Mouse (Mus musculus) mouse embryonic stem cell (cell line): ENCODE measurements around the gene Vil1.

Source experiments
- in situ Hi-C, 2 experiments: fragments of 300-500 bp; cut with MboI; formaldehyde crosslinking; loops; 1 replicate in 1 of 2; 3 replicates in 1 of 2; pipeline ENCODE4 v1.14.3; 2019 to 2020; ENCODE audit warnings: low sequenced_read_pairs in 2 of 2, low pct_unique_long_range_greater_than_20kb in 1 of 2, mixed read lengths in 1 of 2; ENCODE audit not compliant: unreplicated experiment in 1 of 2

Gene Vil1

GRCm38 (mm10) chr1:74460273-74460672, 51.1 kb downstream of the Vil1 start:
- in situ Hi-C loops = no loop called here
